Mouse (Mus musculus) MEL (cell line): ENCODE results near the gene Apbb2. TPM values are rescaled to one million over a fixed set of nuclear protein-coding genes. Genes with fewer than 3 reads are reported as not detected.

Experiments
- DNase-seq: peaks from one replicate; pipeline ENCODE4 v3.0.0; 2011; ENCODE audit warnings: low read depth, low spot score
- H3K27ac ChIP-seq: 2 replicates; pipeline ENCODE4 v1.5.1; 2012; ENCODE audit warnings: low read depth, mild to moderate bottlenecking, control low read depth, low read length, moderate library complexity; ENCODE audit not compliant: control insufficient read depth
- H3K27me3 ChIP-seq, 2 experiments: fragments of 150-350 bp in 1 of 2; sonication (generic) in 1 of 2; 2 replicates each; pipeline ENCODE4 v1.6.1; 2012; ENCODE audit warnings: low read length in 2 of 2, mild to moderate bottlenecking in 2 of 2, improper control_type of control experiment in 1 of 2, moderate library complexity in 1 of 2; ENCODE audit not compliant: insufficient read depth in 2 of 2, control insufficient read depth in 1 of 2
- H3K36me3 ChIP-seq, 2 experiments: 2 replicates each; pipeline ENCODE4 v1.6.1; 2012 to 2014; ENCODE audit warnings: low read length in 2 of 2, improper control_type of control experiment in 1 of 2, inconsistent platforms in 1 of 2, mild to moderate bottlenecking in 1 of 2; ENCODE audit not compliant: insufficient read depth in 2 of 2, control insufficient read depth in 1 of 2
- H3K4me1 ChIP-seq, 2 experiments: fragments of 150-350 bp in 1 of 2; sonication (generic) in 1 of 2; 2 replicates each; pipeline ENCODE4 v1.6.1; 2012; ENCODE audit warnings: low read length in 2 of 2, improper control_type of control experiment in 1 of 2, mild to moderate bottlenecking in 1 of 2; ENCODE audit not compliant: insufficient read depth in 2 of 2, control insufficient read depth in 1 of 2
- H3K4me3 ChIP-seq, 2 experiments: fragments of 150-350 bp in 1 of 2; sonication (generic) in 1 of 2; 2 replicates each; pipeline ENCODE4 v1.5.1; 2012; ENCODE audit warnings: low read depth in 2 of 2, low read length in 2 of 2, mild to moderate bottlenecking in 2 of 2, moderate library complexity in 2 of 2, control low read depth in 1 of 2, improper control_type of control experiment in 1 of 2; ENCODE audit not compliant: control insufficient read depth in 1 of 2, insufficient read depth in 1 of 2
- H3K79me2 ChIP-seq: 2 replicates; pipeline ENCODE4 v1.6.1; 2012; ENCODE audit warnings: mild to moderate bottlenecking, low read length, moderate library complexity; ENCODE audit not compliant: control insufficient read depth, poor library complexity, insufficient read depth
- H3K9ac ChIP-seq: 2 replicates; pipeline ENCODE4 v1.6.1; 2012; ENCODE audit warnings: low read depth, mild to moderate bottlenecking, control low read depth, low read length, moderate library complexity; ENCODE audit not compliant: control insufficient read depth, poor library complexity, severe bottlenecking
- H3K9me3 ChIP-seq: fragments of 150-350 bp; sonication (generic); replicated peaks from 2 replicates; pipeline ENCODE4 v1.6.1; 2012; ENCODE audit warnings: mild to moderate bottlenecking, low read length, improper control_type of control experiment, moderate library complexity; ENCODE audit not compliant: insufficient read depth
- BHLHE40 ChIP-seq: IDR thresholded peaks from 2 replicates; pipeline ENCODE4 v1.6.1; 2012; ENCODE audit warnings: low read depth, mild to moderate bottlenecking, inconsistent platforms, low read length, improper control_type of control experiment, borderline replicate concordance
- CHD1 ChIP-seq: IDR thresholded peaks from 2 replicates; pipeline ENCODE4 v1.6.1; 2012; ENCODE audit warnings: low read depth, mild to moderate bottlenecking, inconsistent platforms, low read length, improper control_type of control experiment
- CTCF ChIP-seq, 3 experiments: IDR thresholded peaks in 2 of 3; conservative IDR thresholded peaks in 1 of 3; 2 replicates each; pipeline ENCODE4 v1.5.1; 2011 to 2012; ENCODE audit warnings: low read length in 3 of 3, low read depth in 2 of 3, mild to moderate bottlenecking in 2 of 3, improper control_type of control experiment in 1 of 3, inconsistent platforms in 1 of 3, mixed read lengths in 1 of 3, moderate library complexity in 1 of 3; ENCODE audit not compliant: control insufficient read depth in 1 of 3, insufficient read depth in 1 of 3, poor library complexity in 1 of 3, severe bottlenecking in 1 of 3
- ELF1 ChIP-seq: IDR thresholded peaks from 2 replicates; pipeline ENCODE4 v1.6.1; 2014; ENCODE audit warnings: low read depth, mild to moderate bottlenecking, inconsistent platforms, low read length, improper control_type of control experiment, moderate library complexity
- EP300 ChIP-seq, 2 experiments: IDR thresholded peaks; 2 replicates each; pipeline ENCODE4 v1.6.1; 2011; ENCODE audit warnings: improper control_type of control experiment in 2 of 2, low read length in 2 of 2, low read depth in 1 of 2, mild to moderate bottlenecking in 1 of 2
- ETS1 ChIP-seq: IDR thresholded peaks from 2 replicates; pipeline ENCODE4 v1.6.1; 2012; ENCODE audit warnings: low read depth, mild to moderate bottlenecking, inconsistent platforms, low read length, improper control_type of control experiment, moderate library complexity
- HCFC1 ChIP-seq: IDR thresholded peaks from 2 replicates; pipeline ENCODE4 v1.6.1; 2012; ENCODE audit warnings: low read depth, mild to moderate bottlenecking, inconsistent platforms, low read length, improper control_type of control experiment, moderate library complexity
- MAX ChIP-seq: IDR thresholded peaks from 2 replicates; pipeline ENCODE4 v1.6.1; 2011; ENCODE audit warnings: low read length, improper control_type of control experiment
- MXI1 ChIP-seq: IDR thresholded peaks from 2 replicates; pipeline ENCODE4 v1.6.1; 2011; ENCODE audit warnings: mild to moderate bottlenecking, low read depth, low read length, improper control_type of control experiment
- MYB ChIP-seq: IDR thresholded peaks from 2 replicates; pipeline ENCODE4 v1.6.1; 2011; ENCODE audit warnings: mild to moderate bottlenecking, low read depth, low read length, improper control_type of control experiment
- NRF1 ChIP-seq: IDR thresholded peaks from 2 replicates; pipeline ENCODE4 v1.6.1; 2014; ENCODE audit warnings: low read depth, mild to moderate bottlenecking, inconsistent platforms, low read length, improper control_type of control experiment, moderate library complexity; ENCODE audit not compliant: poor library complexity, insufficient read depth, severe bottlenecking
- POLR2AphosphoS2 ChIP-seq: IDR thresholded peaks from 2 replicates; pipeline ENCODE4 v1.6.1; 2011; ENCODE audit warnings: low read length, improper control_type of control experiment
- RAD21 ChIP-seq: IDR thresholded peaks from 2 replicates; pipeline ENCODE4 v1.6.1; 2011; ENCODE audit warnings: mild to moderate bottlenecking, low read depth, low read length, improper control_type of control experiment
- SIN3A ChIP-seq: IDR thresholded peaks from 2 replicates; pipeline ENCODE4 v1.6.1; 2012; ENCODE audit warnings: low read length, improper control_type of control experiment, inconsistent platforms
- TCF12 ChIP-seq: IDR thresholded peaks from 2 replicates; pipeline ENCODE4 v1.6.1; 2014; ENCODE audit warnings: low read depth, mild to moderate bottlenecking, inconsistent platforms, low read length, improper control_type of control experiment, moderate library complexity
- UBTF ChIP-seq: IDR thresholded peaks from 2 replicates; pipeline ENCODE4 v1.6.1; 2012; ENCODE audit warnings: low read depth, mild to moderate bottlenecking, inconsistent platforms, low read length, improper control_type of control experiment, moderate library complexity, borderline replicate concordance; ENCODE audit not compliant: insufficient read depth
- USF2 ChIP-seq, 2 experiments: IDR thresholded peaks; 2 replicates each; pipeline ENCODE4 v1.6.1; 2011 to 2012; ENCODE audit warnings: improper control_type of control experiment in 2 of 2, low read length in 2 of 2, borderline replicate concordance in 1 of 2, inconsistent platforms in 1 of 2, low read depth in 1 of 2, mild to moderate bottlenecking in 1 of 2; ENCODE audit not compliant: insufficient read depth in 1 of 2
- ZC3H11A ChIP-seq: IDR thresholded peaks from 2 replicates; pipeline ENCODE4 v1.6.1; 2012; ENCODE audit warnings: low read depth, mild to moderate bottlenecking, inconsistent platforms, low read length, improper control_type of control experiment
- ZMIZ1 ChIP-seq: IDR thresholded peaks from 2 replicates; pipeline ENCODE4 v1.6.1; 2012; ENCODE audit warnings: low read depth, mild to moderate bottlenecking, inconsistent platforms, low read length, improper control_type of control experiment, moderate library complexity
- ZNF384 ChIP-seq: IDR thresholded peaks from 2 replicates; pipeline ENCODE4 v1.6.1; 2012; ENCODE audit warnings: low read depth, mild to moderate bottlenecking, inconsistent platforms, low read length, improper control_type of control experiment
- polyA plus RNA-seq, 2 experiments: library from polyadenylated mRNA; stranded (reverse) in 1 of 2; unstranded in 1 of 2; fragments of >175 nt in 1 of 2; fragments of >200 nt in 1 of 2; gene quantifications; 2 replicates each; pipeline versions ENCODE4 v1.2.1 to v1.2.4; 2012; ENCODE audit warnings: low replicate concordance in 2 of 2, low read depth in 1 of 2; ENCODE audit not compliant: insufficient read length in 2 of 2, insufficient read depth in 1 of 2, missing spikeins in 1 of 2
- total RNA-seq: library from RNA; depleted of rRNA; stranded (reverse); fragments of 300-350 nt; gene quantifications from 2 replicates; pipeline ENCODE4 v1.2.3, GENCODE M21; 2012

The Apbb2 gene
- total and polyA plus RNA-seq, 3 experiments = not detected

DNA sequence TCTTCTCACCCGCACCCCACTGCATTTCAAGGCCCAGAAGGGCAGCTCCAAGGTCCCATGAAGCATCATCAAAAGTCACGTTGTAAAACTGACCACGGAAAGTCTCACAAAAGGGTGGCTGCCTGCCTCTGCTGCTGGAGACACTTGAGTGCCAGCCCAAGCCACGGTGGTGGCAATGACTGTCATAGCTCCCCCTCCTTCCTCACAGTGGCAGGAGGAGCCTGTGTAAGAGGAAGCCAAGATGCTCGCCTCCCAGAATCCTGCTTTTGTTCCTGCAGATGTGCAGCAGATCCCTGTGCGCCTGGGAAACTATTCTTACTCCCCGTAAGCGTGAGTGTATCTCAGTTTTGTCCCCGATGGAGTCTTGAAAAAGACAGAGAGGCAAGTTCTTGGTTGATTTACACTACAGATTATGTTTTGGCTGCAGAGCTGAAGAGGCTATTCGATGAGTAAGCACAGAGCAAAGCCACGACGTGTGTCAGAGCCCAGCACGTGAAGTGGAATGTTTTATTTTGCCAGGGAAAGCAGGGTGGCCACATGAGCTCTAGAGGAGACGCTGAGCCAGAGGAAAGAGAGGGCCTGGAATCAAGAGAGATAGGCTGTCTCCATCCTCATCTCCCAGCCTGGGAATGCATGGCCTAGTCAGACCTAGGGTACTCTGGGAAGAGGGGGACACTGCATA, 241.9 kb downstream of the Apbb2 start:
- H3K27me3 ChIP-seq = no peaks in the 10 kb centered on the region
- TF ChIP-seq ETS1 = no peak
- no peak for TF ChIP-seq EP300 (IDR thresholded peaks at IDR 0.05; ENCODE audit: low read depth in 1 of 2, low read length in 2 of 2)
- TF ChIP-seq ZNF384 = no peak
- no peak for TF ChIP-seq NRF1
- TF ChIP-seq BHLHE40 = no peak
- no peak for TF ChIP-seq CHD1
- no peak for TF ChIP-seq POLR2AphosphoS2
- no peak for TF ChIP-seq HCFC1
- no peak for TF ChIP-seq ZMIZ1
- no peak for TF ChIP-seq SIN3A
- no peak for TF ChIP-seq CTCF (IDR thresholded peaks at IDR 0.05 in 2 of 3, conservative IDR thresholded peaks at IDR 0.05 in 1 of 3; ENCODE audit: control insufficient read depth in 1 of 3, insufficient read depth in 1 of 3, low read depth in 2 of 3, low read length in 3 of 3, poor library complexity in 1 of 3, severe bottlenecking in 1 of 3)
- TF ChIP-seq UBTF = no peak
- TF ChIP-seq, all 39 proteins: peak for 0
- Histone ChIP-seq H3K9ac (no peak overlapping the region), H3K36me3 (no peaks in the 10 kb centered on the region), H3K9me3 (no peaks in the 10 kb centered on the region), H3K4me3 (no peak overlapping the region), H3K79me2 (no peaks in the 10 kb centered on the region), H3K27ac (no peak overlapping the region), H3K4me1 (no peaks in the 10 kb centered on the region)
- no peak for DNase-seq

DNA sequence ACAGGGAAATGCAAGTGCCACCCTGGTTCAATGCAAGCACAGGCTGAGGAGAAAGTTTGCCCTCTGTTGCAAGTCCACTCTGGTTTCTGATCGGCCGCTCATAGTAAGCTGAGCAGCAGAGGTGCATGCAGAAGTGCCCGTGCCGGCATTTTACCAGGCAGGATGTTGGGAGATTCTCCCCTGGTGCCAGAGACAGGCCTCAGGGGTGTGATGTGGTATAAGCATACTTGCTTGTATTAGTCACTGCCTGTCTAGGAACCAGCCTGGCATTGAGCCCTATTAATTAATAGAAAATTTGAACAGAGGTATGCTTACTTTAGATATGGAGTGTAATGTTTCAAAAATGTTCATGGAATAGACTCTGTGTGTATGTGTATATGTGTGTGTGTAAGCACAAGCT, 244.2 kb downstream of the Apbb2 start:
- H3K79me2 ChIP-seq = no peaks in the 10 kb centered on the region
- H3K9me3 ChIP-seq = no peaks in the 10 kb centered on the region
- no peaks in the 10 kb centered on the region for H3K4me1 ChIP-seq
- no peaks in the 10 kb centered on the region for H3K27me3 ChIP-seq
- DNase-seq = no peak
- H3K27ac ChIP-seq = no peak overlapping the region
- TF ChIP-seq MAX (no peak), MYB (no peak), ZMIZ1 (no peak), BHLHE40 (no peak), USF2 (IDR thresholded peaks at IDR 0.05; ENCODE audit: borderline replicate concordance in 1 of 2, insufficient read depth in 1 of 2, low read depth in 1 of 2, low read length in 2 of 2) (no peak), ZNF384 (no peak), EP300 (IDR thresholded peaks at IDR 0.05; ENCODE audit: low read depth in 1 of 2, low read length in 2 of 2) (no peak), ELF1 (no peak), NRF1 (no peak), RAD21 (no peak), TCF12 (no peak), ZC3H11A (no peak), CTCF (IDR thresholded peaks at IDR 0.05 in 2 of 3, conservative IDR thresholded peaks at IDR 0.05 in 1 of 3; ENCODE audit: control insufficient read depth in 1 of 3, insufficient read depth in 1 of 3, low read depth in 2 of 3, low read length in 3 of 3, poor library complexity in 1 of 3, severe bottlenecking in 1 of 3) (no peak), MXI1 (no peak)
- H3K4me3 ChIP-seq = no peak overlapping the region
- H3K36me3 ChIP-seq = no peaks in the 10 kb centered on the region
- no peak overlapping the region for H3K9ac ChIP-seq
